26 mouse cellular contexts compared by ENCODE assay signal in the genomic region with DNA sequence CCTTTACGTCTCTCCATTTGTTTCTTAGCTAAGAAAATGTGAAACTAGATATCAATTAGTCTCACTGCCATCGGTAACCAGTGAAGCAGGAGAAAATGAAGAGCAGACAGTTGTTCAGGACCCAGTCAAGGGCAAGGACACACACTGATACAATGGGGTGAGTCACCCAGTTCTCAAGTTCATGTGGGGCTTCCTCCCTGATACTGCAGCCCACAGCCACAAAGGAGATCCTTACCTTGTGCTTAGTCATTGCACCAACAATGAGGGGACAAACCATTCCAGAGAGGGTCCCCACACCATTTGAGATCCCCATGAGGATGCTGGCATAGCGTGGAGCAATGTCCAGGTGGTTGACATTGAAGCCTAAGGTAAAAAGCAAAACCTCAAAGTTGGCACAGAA. TPM values are rescaled to one million over a fixed set of nuclear protein-coding genes. Genes with fewer than 3 reads are reported as not detected.
"Had no signal": no experiment of that assay in that cellular context is flagged by ENCODE, and none has a peak within 500 bp of the region (broad histone marks: within the 10 kb centered on the region; RNA-seq: fewer than 3 reads in every experiment).

No protein-coding gene starts in this region.

- H3K9ac ChIP-seq: limb, embryonic 13.5 days; liver, embryonic 12.5 days; liver, embryonic 15.5 days; lung, embryonic 15.5 days; neural tube, embryonic 13.5 days; stomach, embryonic 15.5 days had no signal

- ATAC-seq: liver, embryonic 12.5 days had no signal

- H3K4me3 ChIP-seq: layer of hippocampus, adult 2 months; limb, embryonic 10.5 days; limb, embryonic 13.5 days; liver, embryonic 12.5 days; liver, embryonic 15.5 days; lung, embryonic 15.5 days; neural tube, embryonic 13.5 days; stomach, embryonic 15.5 days had no signal

- H3K27me3 ChIP-seq: limb, embryonic 13.5 days; liver, embryonic 12.5 days; liver, embryonic 15.5 days; lung, embryonic 15.5 days; neural tube, embryonic 13.5 days; stomach, embryonic 15.5 days had no signal

- H3K9me3 ChIP-seq: limb, embryonic 10.5 days; limb, embryonic 13.5 days; liver, embryonic 12.5 days; liver, embryonic 15.5 days; lung, embryonic 15.5 days; neural tube, embryonic 13.5 days; stomach, embryonic 15.5 days had no signal

- H3K27ac ChIP-seq: kidney, postnatal 0 days; layer of hippocampus, adult 2 months; limb, embryonic 10.5 days; limb, embryonic 13.5 days; liver, embryonic 12.5 days; liver, embryonic 15.5 days; lung, embryonic 15.5 days; neural tube, embryonic 13.5 days; stomach, embryonic 15.5 days had no signal

- H3K4me1 ChIP-seq: limb, embryonic 10.5 days; limb, embryonic 13.5 days; liver, embryonic 12.5 days; liver, embryonic 15.5 days; lung, embryonic 15.5 days; neural tube, embryonic 13.5 days; stomach, embryonic 15.5 days had no signal

- H3K4me2 ChIP-seq: limb, embryonic 13.5 days; liver, embryonic 12.5 days; liver, embryonic 15.5 days; lung, embryonic 15.5 days; midbrain, embryonic 11.5 days; neural tube, embryonic 13.5 days; stomach, embryonic 15.5 days had no signal

- DNase-seq: kidney, postnatal 25 days; layer of hippocampus, adult 9-11 months; liver; lung, adult 18-20 months; lung, postnatal 10 days; lung, postnatal 4 days; midbrain, embryonic 14.5 days; retina, postnatal 1 day; right cerebral cortex, postnatal 25 days; spleen, adult 18-20 months; thymus, adult 18-20 months; thymus, postnatal 36 days had no signal

- H3K36me3 ChIP-seq: limb, embryonic 10.5 days; limb, embryonic 13.5 days; liver, embryonic 12.5 days; liver, embryonic 15.5 days; lung, embryonic 15.5 days; neural tube, embryonic 13.5 days; stomach, embryonic 15.5 days had no signal

RNA-seq across cellular contexts. Expression of a gene that starts 43.4 kb away (rescaled TPM):
- total RNA-seq: megakaryocyte progenitor cell, adult 5-6 weeks had no signal
- polyA plus RNA-seq: limb, embryonic 10.5 days; limb, embryonic 13.5 days; lung, embryonic 15.5 days; stomach, embryonic 15.5 days had no signal

RNA-seq across cellular contexts. Expression of a gene that starts 44.3 kb away (rescaled TPM):
- total RNA-seq: megakaryocyte progenitor cell, adult 5-6 weeks; megakaryocyte-erythroid progenitor cell, adult 5-6 weeks; midbrain, postnatal 0 days; neutrophil, adult 5-6 weeks had no signal
- polyA plus RNA-seq: limb, embryonic 10.5 days; limb, embryonic 13.5 days; midbrain, embryonic 14.5 days; midbrain, postnatal 0 days; neural tube, embryonic 13.5 days had no signal
